Mouse (Mus musculus) T-helper 17 cell (primary cell): ENCODE results near the gene Scnm1.

Source experiments
- in situ Hi-C, 2 experiments: fragments of 300-600 bp; cut with MboI, MseI; formaldehyde crosslinking; loops; 1 replicate in 1 of 2; 2 replicates in 1 of 2; pipeline ENCODE4 v1.15.1; 2025; ENCODE audit warnings: high pct_unique_total_duplicates in 2 of 2

Scnm1 gene

GRCm38 (mm10) chr3:95133680-95134101 is at the start of gene Scnm1, which contains the start of gene Lysmd1:
Gene Scnm1 (minus strand): TSS chr3:95134011.
Gene Lysmd1 (plus strand): TSS chr3:95134088.
- in situ Hi-C loops: no loop called here

- in situ Hi-C loops: no loop called here
Observed at GRCm38 (mm10) chr3:95181841-95182240, 48.0 kb upstream of the Scnm1 start.

- in situ Hi-C loops: loop anchor here in 1 of 2 experiments (10.0 kb wide), 1 partner anchor 585 kb away; no protein-coding TSS in a partner anchor
Observed at GRCm38 (mm10) chr3:95179890-95180289, 46.1 kb upstream of the Scnm1 start.

- in situ Hi-C loops: loop anchor here in 1 of 2 experiments (10.0 kb wide), 1 partner anchor 584 kb away; no protein-coding TSS in a partner anchor
Observed at GRCm38 (mm10) chr3:95178948-95179347, 45.1 kb upstream of the Scnm1 start.

- in situ Hi-C loops: loop anchor here in 1 of 2 experiments (10.0 kb wide), 1 partner anchor 583 kb away; no protein-coding TSS in a partner anchor
Observed at GRCm38 (mm10) chr3:95177583-95177982, 43.8 kb upstream of the Scnm1 start.

GRCm38 (mm10) chr3:95176500-95176899 is 42.7 kb upstream of the Scnm1 start:
- in situ Hi-C loops: loop anchor here in 1 of 2 experiments (10.0 kb wide), 1 partner anchor 582 kb away; no protein-coding TSS in a partner anchor

GRCm38 (mm10) chr3:95174011-95174592 is 40.3 kb upstream of the Scnm1 start:
- in situ Hi-C loops: loop anchor here in 1 of 2 experiments (10.0 kb wide), 1 partner anchor 579 kb away; no protein-coding TSS in a partner anchor

GRCm38 (mm10) chr3:95173256-95173949 is 39.6 kb upstream of the Scnm1 start:
- in situ Hi-C loops: loop anchor here in 1 of 2 experiments (10.0 kb wide), 1 partner anchor 579 kb away; no protein-coding TSS in a partner anchor

GRCm38 (mm10) chr3:95172526-95173255 is 38.9 kb upstream of the Scnm1 start:
- in situ Hi-C loops: loop anchor here in 1 of 2 experiments (10.0 kb wide), 1 partner anchor 578 kb away; no protein-coding TSS in a partner anchor

GRCm38 (mm10) chr3:95171105-95171504 is 37.3 kb upstream of the Scnm1 start:
- in situ Hi-C loops: loop anchor here in 1 of 2 experiments (10.0 kb wide), 1 partner anchor 576 kb away; no protein-coding TSS in a partner anchor

- in situ Hi-C loops: loop anchor here in 1 of 2 experiments (10.0 kb wide), 1 partner anchor 575 kb away; no protein-coding TSS in a partner anchor
Observed at GRCm38 (mm10) chr3:95169996-95170395, 36.2 kb upstream of the Scnm1 start.

GRCm38 (mm10) chr3:95164840-95165239 is 31.0 kb upstream of the Scnm1 start:
- in situ Hi-C loops: no loop called here

GRCm38 (mm10) chr3:95164256-95164550 is 30.4 kb upstream of the Scnm1 start:
- in situ Hi-C loops: no loop called here

GRCm38 (mm10) chr3:95163419-95164255 is 29.8 kb upstream of the Scnm1 start:
- in situ Hi-C loops: no loop called here

GRCm38 (mm10) chr3:95162345-95162628 is 28.5 kb upstream of the Scnm1 start:
- in situ Hi-C loops: no loop called here

- in situ Hi-C loops: no loop called here
Observed at GRCm38 (mm10) chr3:95161618-95162344, 28.0 kb upstream of the Scnm1 start.

- in situ Hi-C loops: no loop called here
Observed at GRCm38 (mm10) chr3:95161041-95161551, 27.3 kb upstream of the Scnm1 start.

GRCm38 (mm10) chr3:95159987-95160963 is 26.5 kb upstream of the Scnm1 start, which contains the start of gene Sema6c:
Gene Sema6c (plus strand): TSS chr3:95160457.
- in situ Hi-C loops: no loop called here

- in situ Hi-C loops: no loop called here
Observed at GRCm38 (mm10) chr3:95159511-95159986, 25.7 kb upstream of the Scnm1 start.
